Mouse (Mus musculus): ENCODE measurements around the gene Ifne. TPM values are rescaled to one million over a fixed set of nuclear protein-coding genes. Genes with fewer than 3 reads are reported as not detected.

Ifne gene
- total and polyA plus RNA-seq, 2 experiments, result not detected

DNA sequence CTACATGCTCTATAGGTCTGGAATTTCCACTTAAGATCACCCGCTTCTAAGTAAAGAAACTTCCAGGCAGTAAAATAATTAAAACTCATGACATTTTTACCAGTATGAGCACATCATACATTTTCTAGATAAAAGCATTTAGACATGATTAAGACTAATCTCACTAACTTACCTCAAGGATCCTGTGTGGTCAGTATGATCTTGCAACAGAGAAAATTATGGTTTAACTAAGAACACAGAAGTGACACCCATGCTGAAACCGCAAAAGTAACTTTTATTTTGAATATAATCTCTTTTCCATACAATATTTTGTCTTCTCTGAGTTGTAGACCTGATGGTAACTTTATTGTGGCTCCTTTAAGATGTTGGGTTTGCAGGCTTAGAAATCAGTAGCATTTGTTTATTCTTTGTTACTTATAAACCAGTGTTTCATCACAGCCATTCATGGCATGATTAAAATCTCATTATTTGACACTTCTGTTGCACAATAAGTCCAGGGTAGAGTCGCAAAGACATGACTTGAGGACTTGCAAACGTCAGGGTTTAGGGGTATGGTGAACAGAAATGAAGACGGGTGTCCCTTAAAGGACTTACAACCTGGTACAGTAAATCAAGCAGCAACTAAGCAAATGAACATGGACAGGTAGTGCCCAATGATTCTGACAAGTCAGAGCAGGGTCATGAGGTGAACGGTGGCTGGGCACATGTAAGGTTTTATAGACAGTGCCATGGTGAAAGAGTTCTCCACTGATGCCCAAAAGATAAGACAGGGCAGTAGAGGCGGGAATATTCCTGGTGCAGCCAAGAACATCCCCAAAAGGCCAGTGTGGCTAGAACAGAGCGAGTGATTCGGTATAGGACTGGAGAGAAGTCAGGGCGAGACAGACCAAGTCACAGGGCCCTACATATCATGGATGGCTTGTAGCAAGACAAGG lies 29.9 kb upstream of the Ifne start:
- H3K4me3 ChIP-seq (ENCODE audit: insufficient read depth, low read depth, low read length), result no peak overlapping the region
- H3K4me1 ChIP-seq (ENCODE audit: control insufficient read depth, insufficient read depth, low read length), result peaks cover 9% of the 10 kb centered on the region
- H3K9ac ChIP-seq (ENCODE audit: low read depth, low read length), result no peak overlapping the region
- H3K27me3 ChIP-seq (ENCODE audit: control insufficient read depth, insufficient read depth, low read length), result no peaks in the 10 kb centered on the region
- TF ChIP-seq POLR2A (IDR thresholded peaks at IDR 0.05; ENCODE audit: extremely low read depth, insufficient read depth, low read length) (no peak), CTCF (IDR thresholded peaks at IDR 0.05; ENCODE audit: low read depth, low read length) (no peak)
- DNase-seq (ENCODE audit: extremely low read depth, low read depth, low spot score), result peak; percentile 97
- WGBS, result 37% methylated on average over 10 of the region's 10 CpGs
- peak overlapping the region; percentile 61 for H3K27ac ChIP-seq (replicated peaks; ENCODE audit: insufficient read depth, low read depth, low read length)
- no peaks in the 10 kb centered on the region for H3K36me3 ChIP-seq (ENCODE audit: control insufficient read depth, insufficient read depth, low read length)
- H3K79me2 ChIP-seq (ENCODE audit: control insufficient read depth, insufficient read depth, low read length), result no peaks in the 10 kb centered on the region; the same call in 1 of the 2 replicates

DNA sequence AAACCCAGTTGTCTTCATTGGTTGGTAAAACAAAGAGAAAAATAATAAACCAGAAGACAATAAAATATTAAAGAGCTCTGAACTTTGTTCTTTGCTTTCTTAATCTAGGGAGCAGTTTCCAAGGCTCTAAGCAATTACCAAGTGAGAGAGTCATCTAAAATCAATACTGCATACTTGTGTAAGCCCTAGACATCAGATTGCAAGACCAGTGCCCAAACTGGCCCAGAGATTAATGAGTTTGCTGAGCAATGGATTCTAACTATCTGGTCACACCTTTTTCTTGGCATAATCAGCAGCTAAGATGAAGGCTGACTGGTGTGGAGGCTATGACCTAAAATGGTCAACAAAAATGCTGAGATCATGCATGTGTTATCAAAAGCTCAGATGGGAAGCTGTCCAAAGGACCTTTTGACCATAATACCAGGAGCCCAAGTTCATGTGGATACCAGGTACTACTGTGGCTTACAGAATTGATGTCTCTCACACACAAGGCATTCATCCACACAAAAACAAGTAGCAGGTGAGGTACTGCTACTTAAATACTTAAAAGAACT lies 13.3 kb upstream of the Ifne start:
- H3K27me3 ChIP-seq (ENCODE audit: control insufficient read depth, insufficient read depth, low read length), result no peaks in the 10 kb centered on the region
- DNase-seq (ENCODE audit: extremely low read depth, low read depth, low spot score), result peak; percentile 96
- TF ChIP-seq POLR2A (IDR thresholded peaks at IDR 0.05; ENCODE audit: extremely low read depth, insufficient read depth, low read length) (no peak), CTCF (IDR thresholded peaks at IDR 0.05; ENCODE audit: low read depth, low read length) (no peak)
- H3K4me1 ChIP-seq (ENCODE audit: control insufficient read depth, insufficient read depth, low read length), result peaks cover 6% of the 10 kb centered on the region; the same call in 1 of the 2 replicates
- no peak overlapping the region for H3K9ac ChIP-seq (ENCODE audit: low read depth, low read length)
- H3K79me2 ChIP-seq (ENCODE audit: control insufficient read depth, insufficient read depth, low read length), result no peaks in the 10 kb centered on the region
- no peak overlapping the region for H3K4me3 ChIP-seq (ENCODE audit: insufficient read depth, low read depth, low read length)
- H3K36me3 ChIP-seq (ENCODE audit: control insufficient read depth, insufficient read depth, low read length), result no peaks in the 10 kb centered on the region
- H3K27ac ChIP-seq (replicated peaks; ENCODE audit: insufficient read depth, low read depth, low read length), result no peak overlapping the region

GRCm38 (mm10) chr4:88888236-88888635 lies 8.2 kb upstream of the Ifne start:
- TF ChIP-seq CTCF (IDR thresholded peaks at IDR 0.05; ENCODE audit: low read depth, low read length), result no peak
- no peak for TF ChIP-seq POLR2A (IDR thresholded peaks at IDR 0.05; ENCODE audit: extremely low read depth, insufficient read depth, low read length)
- H3K79me2 ChIP-seq (ENCODE audit: control insufficient read depth, insufficient read depth, low read length), result no peaks in the 10 kb centered on the region
- H3K9ac ChIP-seq (ENCODE audit: low read depth, low read length), result no peak overlapping the region
- H3K36me3 ChIP-seq (ENCODE audit: control insufficient read depth, insufficient read depth, low read length), result no peaks in the 10 kb centered on the region
- no peak overlapping the region for H3K4me3 ChIP-seq (ENCODE audit: insufficient read depth, low read depth, low read length)
- H3K27me3 ChIP-seq (ENCODE audit: control insufficient read depth, insufficient read depth, low read length), result no peaks in the 10 kb centered on the region
- DNase-seq (ENCODE audit: extremely low read depth, low read depth, low spot score), result no peak
- peaks cover under 1% of the 10 kb centered on the region; the same call in 1 of the 2 replicates for H3K4me1 ChIP-seq (ENCODE audit: control insufficient read depth, insufficient read depth, low read length)
- H3K27ac ChIP-seq (replicated peaks; ENCODE audit: insufficient read depth, low read depth, low read length), result no peak overlapping the region

DNA sequence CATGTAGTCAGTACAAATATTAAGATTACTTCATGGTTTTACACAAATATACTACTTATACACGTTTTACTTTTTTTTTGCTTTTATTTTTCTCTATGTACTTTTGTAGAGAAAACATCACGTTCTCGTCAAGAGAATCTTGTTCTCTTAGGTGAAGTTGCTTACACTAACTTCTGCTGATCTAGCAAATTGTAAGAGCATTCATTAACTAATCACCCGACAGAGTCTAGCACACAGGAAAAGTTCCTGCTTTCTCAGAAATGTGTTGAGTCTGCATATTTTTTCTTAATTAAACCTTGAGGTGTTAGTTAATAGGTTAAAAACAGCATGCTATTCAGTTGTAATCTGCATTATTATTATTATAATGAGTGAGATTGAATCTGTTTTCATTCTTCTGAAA lies 1.2 kb downstream of the Ifne start:
- WGBS, result 57% methylated on average over 4 of the region's 4 CpGs
- Histone ChIP-seq H3K27me3 (ENCODE audit: control insufficient read depth, insufficient read depth, low read length) (no peaks in the 10 kb centered on the region), H3K36me3 (ENCODE audit: control insufficient read depth, insufficient read depth, low read length) (no peaks in the 10 kb centered on the region), H3K9ac (ENCODE audit: low read depth, low read length) (no peak overlapping the region), H3K79me2 (ENCODE audit: control insufficient read depth, insufficient read depth, low read length) (no peaks in the 10 kb centered on the region), H3K4me3 (ENCODE audit: insufficient read depth, low read depth, low read length) (no peak overlapping the region), H3K27ac (replicated peaks; ENCODE audit: insufficient read depth, low read depth, low read length) (no peak overlapping the region), H3K4me1 (ENCODE audit: control insufficient read depth, insufficient read depth, low read length) (no peaks in the 10 kb centered on the region)
- DNase-seq (ENCODE audit: extremely low read depth, low read depth, low spot score), result no peak
- TF ChIP-seq CTCF (IDR thresholded peaks at IDR 0.05; ENCODE audit: low read depth, low read length) (no peak), POLR2A (IDR thresholded peaks at IDR 0.05; ENCODE audit: extremely low read depth, insufficient read depth, low read length) (no peak)

- H3K27ac ChIP-seq (replicated peaks; ENCODE audit: insufficient read depth, low read depth, low read length), result no peak overlapping the region
- H3K4me3 ChIP-seq (ENCODE audit: insufficient read depth, low read depth, low read length), result no peak overlapping the region
- no peaks in the 10 kb centered on the region for H3K27me3 ChIP-seq (ENCODE audit: control insufficient read depth, insufficient read depth, low read length)
- no peak for DNase-seq (ENCODE audit: extremely low read depth, low read depth, low spot score)
- no peaks in the 10 kb centered on the region for H3K4me1 ChIP-seq (ENCODE audit: control insufficient read depth, insufficient read depth, low read length)
- 55% methylated on average over 10 of the region's 10 CpGs for WGBS
- no peaks in the 10 kb centered on the region for H3K79me2 ChIP-seq (ENCODE audit: control insufficient read depth, insufficient read depth, low read length)
- H3K9ac ChIP-seq (ENCODE audit: low read depth, low read length), result no peak overlapping the region
- H3K36me3 ChIP-seq (ENCODE audit: control insufficient read depth, insufficient read depth, low read length), result no peaks in the 10 kb centered on the region
- TF ChIP-seq CTCF (IDR thresholded peaks at IDR 0.05; ENCODE audit: low read depth, low read length), result no peak
- no peak for TF ChIP-seq POLR2A (IDR thresholded peaks at IDR 0.05; ENCODE audit: extremely low read depth, insufficient read depth, low read length)
Observed at GRCm38 (mm10) chr4:88878246-88878645, 1.8 kb downstream of the Ifne start.

GRCm38 (mm10) chr4:88876520-88876919 lies 3.5 kb downstream of the Ifne start:
- H3K79me2 ChIP-seq (ENCODE audit: control insufficient read depth, insufficient read depth, low read length), result no peaks in the 10 kb centered on the region
- H3K27ac ChIP-seq (replicated peaks; ENCODE audit: insufficient read depth, low read depth, low read length), result no peak overlapping the region
- no peaks in the 10 kb centered on the region for H3K27me3 ChIP-seq (ENCODE audit: control insufficient read depth, insufficient read depth, low read length)
- H3K9ac ChIP-seq (ENCODE audit: low read depth, low read length), result no peak overlapping the region
- no peaks in the 10 kb centered on the region for H3K4me1 ChIP-seq (ENCODE audit: control insufficient read depth, insufficient read depth, low read length)
- DNase-seq (ENCODE audit: extremely low read depth, low read depth, low spot score), result no peak
- 84% methylated on average over 4 of the region's 4 CpGs for WGBS
- TF ChIP-seq POLR2A (IDR thresholded peaks at IDR 0.05; ENCODE audit: extremely low read depth, insufficient read depth, low read length) (no peak), CTCF (IDR thresholded peaks at IDR 0.05; ENCODE audit: low read depth, low read length) (no peak)
- H3K36me3 ChIP-seq (ENCODE audit: control insufficient read depth, insufficient read depth, low read length), result no peaks in the 10 kb centered on the region
- no peak overlapping the region for H3K4me3 ChIP-seq (ENCODE audit: insufficient read depth, low read depth, low read length)
